Mouse (Mus musculus) small intestine, adult 2 months (tissue): ENCODE results near the gene Usf2.

Experiments
- CTCF ChIP-seq: fragments of 200-500 bp; IDR thresholded peaks from 2 replicates; pipeline ENCODE4 v1.5.1; 2012; ENCODE audit warnings: low read depth, mild to moderate bottlenecking, control low read depth, inconsistent platforms, low read length, moderate library complexity, mixed read lengths; ENCODE audit not compliant: insufficient replicate concordance, insufficient read length; ENCODE audit errors: extremely low read depth
- POLR2A ChIP-seq: fragments of 200-500 bp; IDR thresholded peaks from 2 replicates; pipeline ENCODE4 v1.6.1; 2012; ENCODE audit warnings: low read depth, mild to moderate bottlenecking, control low read depth, inconsistent platforms, low read length, moderate library complexity

DNA sequence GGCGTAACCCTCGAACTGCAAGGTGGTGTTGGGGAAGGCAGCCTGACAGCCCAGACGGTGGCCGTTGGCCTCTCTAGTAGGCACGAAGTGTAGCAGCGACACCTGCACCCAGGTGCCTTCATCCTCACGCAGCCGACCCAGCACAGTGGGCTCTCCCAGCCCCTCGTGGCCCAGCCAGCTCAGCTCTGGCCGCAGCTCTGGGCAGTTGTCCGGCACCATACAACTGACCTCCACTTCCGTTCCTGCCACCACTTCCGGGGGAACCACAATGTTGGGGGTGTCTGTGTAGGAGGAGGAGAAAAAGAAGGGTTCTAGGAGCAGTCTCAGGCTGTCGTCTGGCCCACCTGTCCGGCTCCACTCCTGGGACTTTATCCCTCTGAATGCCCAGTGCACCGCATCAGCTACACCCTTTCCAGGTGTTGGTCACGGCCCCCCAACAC lies 47.6 kb downstream of the Usf2 start:
- TF ChIP-seq CTCF (no peak), POLR2A (no peak)
